Mouse (Mus musculus) myocyte (in vitro differentiated cells): ENCODE data around the gene Defa34.
"Not testable (repeated sequence)": the region's sequence is repeated elsewhere in the genome, so short reads cannot be mapped to it uniquely, and the experiment has no call there.

Experiments used
- E2F4 ChIP-seq: IDR thresholded peaks from one replicate; pipeline ENCODE4 v1.6.1; 2011; ENCODE audit warnings: mild to moderate bottlenecking, control low read depth, moderate library complexity; ENCODE audit not compliant: insufficient read depth
- MAX ChIP-seq: IDR thresholded peaks from one replicate; pipeline ENCODE4 v1.6.1; 2011; ENCODE audit warnings: low read depth, mild to moderate bottlenecking, control low read depth
- MYOG ChIP-seq, 3 experiments: IDR thresholded peaks; one replicate each; pipeline ENCODE4 v1.6.1; 2011; ENCODE audit warnings: control low read depth in 2 of 3, low read depth in 2 of 3, mild to moderate bottlenecking in 2 of 3; ENCODE audit not compliant: insufficient read length in 2 of 3, control insufficient read depth in 1 of 3, insufficient read depth in 1 of 3
- POLR2A ChIP-seq: IDR thresholded peaks from one replicate; pipeline ENCODE4 v1.6.1; 2011; ENCODE audit warnings: low read depth, mild to moderate bottlenecking, control low read depth, moderate library complexity; ENCODE audit not compliant: insufficient read length
- POLR2AphosphoS2 ChIP-seq: IDR thresholded peaks from one replicate; pipeline ENCODE4 v1.6.1; 2011; ENCODE audit warnings: low read depth, control low read depth; ENCODE audit not compliant: insufficient read length
- REST ChIP-seq: IDR thresholded peaks from one replicate; pipeline ENCODE4 v1.6.1; 2011; ENCODE audit warnings: mild to moderate bottlenecking, control low read depth, moderate library complexity; ENCODE audit not compliant: insufficient read depth, insufficient read length
- TCF12 ChIP-seq: IDR thresholded peaks from one replicate; pipeline ENCODE4 v1.6.1; 2011; ENCODE audit warnings: mild to moderate bottlenecking, control low read depth; ENCODE audit not compliant: poor library complexity, insufficient read depth, severe bottlenecking
- USF1 ChIP-seq: IDR thresholded peaks from one replicate; pipeline ENCODE4 v1.6.1; 2011; ENCODE audit warnings: low read depth, mild to moderate bottlenecking, control low read depth, moderate library complexity

- not testable (repeated sequence) for TF ChIP-seq POLR2A; MYOG (IDR thresholded peaks at IDR 0.05; ENCODE audit: control insufficient read depth in 1 of 3, insufficient read depth in 1 of 3, insufficient read length in 2 of 3, low read depth in 2 of 3); TCF12; MAX; E2F4; POLR2AphosphoS2; REST; USF1
Measured at GRCm38 (mm10) chr8:21665497-21665896, at the start of gene Defa34.
